Mouse (Mus musculus) neural tube, embryonic 12.5 days (tissue): ENCODE measurements around the gene Pgc. TPM values are rescaled to one million over a fixed set of nuclear protein-coding genes. Genes with fewer than 3 reads are reported as not detected.

Source experiments
- ATAC-seq: fragments of 200-750 bp; cut with Nextera tagmentation; 2 replicates; pipeline ENCODE4 v1.8.0; 2017; ENCODE audit warnings: low read depth, mild to moderate bottlenecking, moderate TSS enrichment, moderate library complexity; ENCODE audit not compliant: low FRiP score
- H3K27ac ChIP-seq: fragments of 300-500 bp; sonication (generic); 2 replicates; pipeline ENCODE4 v1.5.1; 2016
- H3K27me3 ChIP-seq: fragments of 300-500 bp; sonication (generic); replicated peaks from 2 replicates; pipeline ENCODE4 v1.6.1; 2016; ENCODE audit warnings: mild to moderate bottlenecking
- H3K36me3 ChIP-seq: fragments of 300-500 bp; sonication (generic); 2 replicates; pipeline ENCODE4 v1.6.1; 2016; ENCODE audit warnings: mild to moderate bottlenecking
- H3K4me1 ChIP-seq: fragments of 300-500 bp; sonication (generic); 2 replicates; pipeline ENCODE4 v1.6.1; 2016
- H3K4me2 ChIP-seq: fragments of 300-500 bp; sonication (generic); replicated peaks from 2 replicates; pipeline ENCODE4 v1.6.1; 2016; ENCODE audit warnings: mild to moderate bottlenecking
- H3K4me3 ChIP-seq: fragments of 300-500 bp; sonication (generic); 2 replicates; pipeline ENCODE4 v1.5.1; 2016
- H3K9ac ChIP-seq: fragments of 300-500 bp; sonication (generic); 2 replicates; pipeline ENCODE4 v1.6.1; 2016; ENCODE audit warnings: mild to moderate bottlenecking
- H3K9me3 ChIP-seq: fragments of 300-500 bp; sonication (generic); 2 replicates; pipeline ENCODE4 v1.6.1; 2016; ENCODE audit warnings: mild to moderate bottlenecking
- WGBS: fragments of 180-500 bp; shearing (Covaris S2); methylation state at CpG from one replicate; pipeline ENCODE4 v1.1.7; 2016; 5-methylcytosine and 5-hydroxymethylcytosine counted together
- polyA plus RNA-seq: library from polyadenylated mRNA; unstranded; fragments of >200 nt; fragmentation: Nextera tagmentation; extraction: Ambion mirVana; gene quantifications from 2 replicates; pipeline ENCODE4 v1.2.1, GENCODE M21; 2016

Pgc gene
- polyA plus RNA-seq, 1 experiment from 2014 or later: not detected

GRCm38 (mm10) chr17:47694503-47695336 is 31.9 kb upstream of the Pgc start, which contains the start of gene Prickle4:
Gene Prickle4, minus strand, starts transcription at chr17:47694736.
- peaks cover 7% of the 10 kb centered on the region; the same call in 1 of the 2 replicates for H3K36me3 ChIP-seq
- peak within 1 kb of the TSS; percentile 80 for H3K9ac ChIP-seq
- peak; percentile 96 for ATAC-seq
- H3K4me2 ChIP-seq: peak within 1 kb of the TSS; percentile 87
- H3K4me3 ChIP-seq: peak within 1 kb of the TSS; percentile 73
- WGBS: under 1% methylated on average over 79 of the region's 82 CpGs
- H3K9me3 ChIP-seq: no peaks in the 10 kb centered on the region
- peaks cover 8% of the 10 kb centered on the region; the same call in 1 of the 2 replicates for H3K4me1 ChIP-seq
- H3K27ac ChIP-seq: 0 out of 2 replicates have a peak within 1 kb of the TSS, but pooled peaks have one; percentile 3
- no peaks in the 10 kb centered on the region for H3K27me3 ChIP-seq

- Histone ChIP-seq H3K9me3 (no peaks in the 10 kb centered on the region), H3K9ac (peak overlapping the region; percentile 80), H3K4me2 (peak overlapping the region; percentile 87), H3K4me3 (peak overlapping the region; percentile 73), H3K4me1 (peaks cover 8% of the 10 kb centered on the region; the same call in 1 of the 2 replicates), H3K36me3 (peaks cover 13% of the 10 kb centered on the region; the same call in 1 of the 2 replicates), H3K27me3 (no peaks in the 10 kb centered on the region), H3K27ac (0 out of 2 replicates have a peak overlapping the region, but pooled peaks have one; percentile 3)
- under 1% methylated on average over 16 of the region's 23 CpGs for WGBS
- no peak; the same call in 1 of the 2 replicates for ATAC-seq
Measured at GRCm38 (mm10) chr17:47695337-47695710, 31.3 kb upstream of the Pgc start.

GRCm38 (mm10) chr17:47698156-47698555 is 28.5 kb upstream of the Pgc start:
- Histone ChIP-seq H3K4me3 (no peak overlapping the region), H3K9me3 (no peaks in the 10 kb centered on the region), H3K4me2 (no peak overlapping the region), H3K36me3 (peaks cover 39% of the 10 kb centered on the region), H3K9ac (no peak overlapping the region), H3K4me1 (peaks cover 8% of the 10 kb centered on the region; the same call in 1 of the 2 replicates), H3K27ac (no peak overlapping the region), H3K27me3 (peaks cover 11% of the 10 kb centered on the region)
- 89% methylated on average over 10 of the region's 10 CpGs for WGBS
- ATAC-seq: no peak

- H3K27ac ChIP-seq: no peak overlapping the region
- WGBS: 80% methylated on average over 2 of the region's 2 CpGs
- no peak overlapping the region for H3K4me2 ChIP-seq
- no peak overlapping the region for H3K4me3 ChIP-seq
- peaks cover 43% of the 10 kb centered on the region for H3K36me3 ChIP-seq
- H3K9me3 ChIP-seq: no peaks in the 10 kb centered on the region
- H3K9ac ChIP-seq: no peak overlapping the region
- no peak for ATAC-seq
- H3K27me3 ChIP-seq: peaks cover 14% of the 10 kb centered on the region
- H3K4me1 ChIP-seq: peaks cover 4% of the 10 kb centered on the region; the same call in 1 of the 2 replicates
Measured at GRCm38 (mm10) chr17:47699055-47699454, 27.6 kb upstream of the Pgc start.

- Histone ChIP-seq H3K36me3 (peaks cover 47% of the 10 kb centered on the region), H3K4me2 (no peak overlapping the region), H3K27me3 (peaks cover 18% of the 10 kb centered on the region), H3K4me3 (no peak overlapping the region), H3K9me3 (no peaks in the 10 kb centered on the region), H3K9ac (no peak overlapping the region), H3K27ac (no peak overlapping the region), H3K4me1 (no peaks in the 10 kb centered on the region)
- no peak for ATAC-seq
- 81% methylated on average over 9 of the region's 9 CpGs for WGBS
Measured at GRCm38 (mm10) chr17:47701793-47702192, 24.8 kb upstream of the Pgc start.

- 42% methylated on average over 28 of the region's 28 CpGs for WGBS
- Histone ChIP-seq H3K4me3 (no peak overlapping the region), H3K9ac (no peak overlapping the region), H3K9me3 (no peaks in the 10 kb centered on the region), H3K4me1 (no peaks in the 10 kb centered on the region), H3K36me3 (peaks cover 47% of the 10 kb centered on the region), H3K27me3 (peaks cover 18% of the 10 kb centered on the region), H3K4me2 (no peak overlapping the region), H3K27ac (no peak overlapping the region)
- no peak for ATAC-seq
Measured at GRCm38 (mm10) chr17:47702548-47703345, 23.9 kb upstream of the Pgc start.

GRCm38 (mm10) chr17:47703556-47703955 is 23.1 kb upstream of the Pgc start:
- no peak for ATAC-seq
- peaks cover 18% of the 10 kb centered on the region for H3K27me3 ChIP-seq
- H3K9me3 ChIP-seq: no peaks in the 10 kb centered on the region
- no peak overlapping the region for H3K9ac ChIP-seq
- H3K27ac ChIP-seq: no peak overlapping the region
- WGBS: 26% methylated on average over 20 of the region's 20 CpGs
- H3K4me1 ChIP-seq: no peaks in the 10 kb centered on the region
- no peak overlapping the region for H3K4me3 ChIP-seq
- H3K4me2 ChIP-seq: no peak overlapping the region
- H3K36me3 ChIP-seq: peaks cover 47% of the 10 kb centered on the region

GRCm38 (mm10) chr17:47704692-47705091 is 21.9 kb upstream of the Pgc start:
- Histone ChIP-seq H3K4me1 (no peaks in the 10 kb centered on the region), H3K27me3 (peaks cover 18% of the 10 kb centered on the region), H3K27ac (no peak overlapping the region), H3K36me3 (peaks cover 40% of the 10 kb centered on the region), H3K4me3 (no peak overlapping the region), H3K4me2 (no peak overlapping the region), H3K9me3 (no peaks in the 10 kb centered on the region), H3K9ac (no peak overlapping the region)
- no peak for ATAC-seq
- 82% methylated on average over 4 of the region's 4 CpGs for WGBS

GRCm38 (mm10) chr17:47706196-47706595 is 20.4 kb upstream of the Pgc start:
- no peaks in the 10 kb centered on the region for H3K4me1 ChIP-seq
- H3K4me3 ChIP-seq: no peak overlapping the region
- peaks cover 27% of the 10 kb centered on the region for H3K36me3 ChIP-seq
- H3K9me3 ChIP-seq: no peaks in the 10 kb centered on the region
- no peak overlapping the region for H3K4me2 ChIP-seq
- H3K27me3 ChIP-seq: peaks cover 18% of the 10 kb centered on the region
- WGBS: 81% methylated on average over 1 of the region's 1 CpGs
- H3K9ac ChIP-seq: no peak overlapping the region
- H3K27ac ChIP-seq: no peak overlapping the region
- no peak for ATAC-seq

- Histone ChIP-seq H3K4me2 (no peak overlapping the region), H3K9ac (no peak overlapping the region), H3K27me3 (peaks cover 9% of the 10 kb centered on the region), H3K9me3 (no peaks in the 10 kb centered on the region), H3K4me3 (no peak overlapping the region), H3K36me3 (peaks cover 10% of the 10 kb centered on the region), H3K27ac (no peak overlapping the region), H3K4me1 (no peaks in the 10 kb centered on the region)
- no peak for ATAC-seq
- WGBS: 86% methylated on average over 3 of the region's 3 CpGs
Measured at GRCm38 (mm10) chr17:47707961-47708360, 18.7 kb upstream of the Pgc start.

- Histone ChIP-seq H3K9me3 (no peaks in the 10 kb centered on the region), H3K27ac (no peak overlapping the region), H3K9ac (no peak overlapping the region), H3K4me3 (no peak overlapping the region), H3K27me3 (0 out of 2 replicates have a peak, but pooled peaks cover 4% of the 10 kb centered on the region), H3K4me1 (no peaks in the 10 kb centered on the region), H3K4me2 (no peak overlapping the region), H3K36me3 (0 out of 2 replicates have a peak, but pooled peaks cover 4% of the 10 kb centered on the region)
- ATAC-seq: no peak
- WGBS: 78% methylated on average over 4 of the region's 4 CpGs
Measured at GRCm38 (mm10) chr17:47708972-47709371, 17.7 kb upstream of the Pgc start.

GRCm38 (mm10) chr17:47710036-47710435 is 16.6 kb upstream of the Pgc start:
- no peaks in the 10 kb centered on the region for H3K27me3 ChIP-seq
- H3K9ac ChIP-seq: no peak overlapping the region
- no peaks in the 10 kb centered on the region for H3K36me3 ChIP-seq
- 76% methylated on average over 3 of the region's 3 CpGs for WGBS
- H3K4me1 ChIP-seq: no peaks in the 10 kb centered on the region
- no peaks in the 10 kb centered on the region for H3K9me3 ChIP-seq
- no peak overlapping the region for H3K4me2 ChIP-seq
- no peak for ATAC-seq
- no peak overlapping the region for H3K4me3 ChIP-seq
- H3K27ac ChIP-seq: no peak overlapping the region
